Mouse (Mus musculus) spleen, adult 12 weeks (tissue): ENCODE measurements around the gene Ptpre.
"Not testable (repeated sequence)": the region's sequence is repeated elsewhere in the genome, so short reads cannot be mapped to it uniquely, and the experiment has no call there.

ENCODE experiments used
- DNase-seq: peaks from one replicate; pipeline ENCODE4 v3.0.0; 2022; ENCODE audit warnings: low spot score

Gene Ptpre

DNA sequence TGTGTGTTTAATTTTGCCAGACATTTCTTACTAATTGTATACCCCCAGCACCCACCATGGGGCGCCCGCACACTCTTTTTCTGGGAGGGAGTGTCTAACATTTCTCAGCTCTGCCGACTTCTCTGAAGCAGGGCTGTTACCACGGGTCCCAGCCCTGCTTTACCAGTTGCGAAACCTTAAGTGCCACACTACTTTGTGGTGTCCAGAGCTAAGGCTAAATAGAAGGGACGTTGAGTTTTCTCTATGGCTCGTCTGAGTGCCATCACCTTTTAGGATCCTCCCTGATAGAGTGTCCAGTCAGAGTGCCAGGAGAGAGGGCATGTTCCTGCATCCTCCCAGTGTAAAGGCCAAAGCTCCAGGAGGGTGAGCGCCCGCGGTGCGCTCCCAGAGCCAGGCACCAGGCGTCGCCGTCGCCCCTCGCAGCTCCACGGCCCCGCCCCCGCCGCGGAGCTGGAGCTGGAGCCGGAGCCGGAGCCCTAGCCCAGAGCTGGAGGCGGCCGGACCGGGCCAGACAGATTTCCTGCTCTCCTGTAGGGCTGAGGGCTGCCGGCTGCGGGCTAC, at the start of gene Ptpre:
Gene Ptpre, plus strand, starts transcription at position 141 of the 561 bp plus-strand sequence.
- DNase-seq, result peak; percentile 54

DNA sequence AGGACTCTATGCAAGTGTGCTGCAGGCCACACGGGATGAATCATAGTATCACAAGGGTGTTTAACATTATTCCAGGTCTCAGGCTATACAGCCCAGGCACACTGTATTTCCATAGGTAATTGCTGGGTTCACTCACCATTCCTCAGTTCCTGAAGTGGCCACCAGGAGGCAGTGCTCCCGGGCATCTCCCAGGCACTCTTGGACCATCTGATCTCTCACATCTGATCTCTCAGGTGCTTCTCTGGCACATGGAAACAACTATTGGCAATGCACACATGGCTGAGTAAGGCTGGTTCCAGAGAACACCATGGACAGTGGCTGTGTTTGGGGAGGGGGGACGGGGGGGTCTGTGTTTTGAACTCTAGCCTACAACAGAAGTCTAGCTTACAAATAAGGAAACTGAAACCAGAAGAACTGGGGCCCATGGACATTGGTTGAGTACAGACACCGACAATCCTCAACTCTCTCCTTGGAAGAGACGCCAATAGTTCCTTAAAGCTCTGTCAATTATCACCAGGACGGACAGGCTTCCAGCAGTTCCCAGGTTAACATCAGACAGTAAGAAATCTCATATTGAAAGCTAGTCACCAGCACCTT, 49.0 kb upstream of the Ptpre start:
- no peak for DNase-seq

DNA sequence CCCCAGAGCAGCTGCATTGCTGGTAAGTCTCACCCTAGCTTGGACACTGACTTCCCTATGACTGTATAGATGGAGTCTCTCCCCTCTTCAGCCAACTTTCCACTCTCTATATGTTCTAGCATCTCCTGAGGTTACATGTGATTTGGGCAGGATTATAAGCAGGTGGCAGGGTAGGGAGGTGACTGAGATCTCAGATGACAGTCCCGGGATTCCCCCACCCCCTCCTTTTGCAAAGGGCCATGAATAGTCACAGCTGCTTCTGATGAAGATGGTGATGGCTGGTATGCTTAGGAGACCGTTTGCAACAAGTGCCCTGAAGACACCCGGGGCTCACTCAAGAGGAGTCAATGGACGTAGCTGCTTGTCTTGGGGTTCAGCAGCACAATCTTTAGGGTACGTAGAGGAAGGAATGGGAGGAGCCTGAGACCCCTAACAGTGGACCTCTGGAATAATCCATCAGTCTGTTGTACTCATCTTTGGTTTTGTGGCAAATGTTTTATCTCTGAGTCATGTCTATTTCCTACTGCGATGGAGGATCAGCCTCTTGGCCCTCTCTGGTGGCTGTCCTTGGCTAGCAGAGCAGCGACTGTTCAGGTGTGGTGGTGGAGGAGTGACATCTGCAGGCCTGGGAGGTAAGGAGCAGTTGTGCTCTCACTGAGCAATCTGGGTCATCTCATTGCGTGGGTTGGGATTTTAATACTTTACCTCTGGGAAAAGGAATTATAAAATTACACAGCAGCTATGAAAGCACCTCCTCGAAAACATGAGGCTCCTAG, 47.4 kb upstream of the Ptpre start:
- no peak for DNase-seq

DNA sequence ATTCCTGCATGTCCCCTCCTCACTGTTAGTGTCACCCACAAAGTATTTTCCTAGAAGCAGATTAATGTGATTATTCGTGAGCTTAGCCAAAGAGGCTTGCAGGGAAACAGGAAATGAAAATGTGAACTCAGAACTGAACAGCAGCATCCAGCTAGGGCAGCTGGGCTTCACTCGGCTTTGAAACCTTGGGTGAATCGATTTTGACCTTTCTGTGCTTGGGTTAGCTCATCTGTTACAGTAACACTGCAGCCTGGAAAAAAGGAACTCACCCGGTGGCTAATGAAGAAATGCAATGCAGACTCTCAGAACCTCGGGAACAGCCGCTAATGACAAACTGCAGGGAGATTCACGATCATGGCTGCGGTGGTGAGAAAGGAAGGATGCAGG, 46.8 kb upstream of the Ptpre start:
- no peak for DNase-seq

DNA sequence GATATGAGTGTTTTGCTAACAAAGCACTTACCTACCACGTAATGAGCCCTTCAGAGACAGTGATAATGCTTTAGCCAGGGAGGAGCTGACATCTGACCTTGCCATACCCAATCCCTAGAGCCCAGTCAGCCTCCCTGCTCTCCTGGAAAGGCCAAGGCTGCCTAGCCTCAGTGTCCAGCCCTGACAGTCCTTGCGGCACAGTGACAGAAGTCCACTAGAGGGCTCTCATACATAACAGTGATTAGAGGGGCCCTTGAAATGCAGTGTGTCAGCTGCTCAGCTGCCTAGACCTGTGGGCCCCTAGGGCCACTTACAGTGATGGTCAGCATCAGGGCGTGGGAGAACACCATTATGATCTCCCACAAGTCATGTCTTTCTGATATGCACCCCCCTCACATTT, 42.0 kb upstream of the Ptpre start:
- DNase-seq, result no peak

DNA sequence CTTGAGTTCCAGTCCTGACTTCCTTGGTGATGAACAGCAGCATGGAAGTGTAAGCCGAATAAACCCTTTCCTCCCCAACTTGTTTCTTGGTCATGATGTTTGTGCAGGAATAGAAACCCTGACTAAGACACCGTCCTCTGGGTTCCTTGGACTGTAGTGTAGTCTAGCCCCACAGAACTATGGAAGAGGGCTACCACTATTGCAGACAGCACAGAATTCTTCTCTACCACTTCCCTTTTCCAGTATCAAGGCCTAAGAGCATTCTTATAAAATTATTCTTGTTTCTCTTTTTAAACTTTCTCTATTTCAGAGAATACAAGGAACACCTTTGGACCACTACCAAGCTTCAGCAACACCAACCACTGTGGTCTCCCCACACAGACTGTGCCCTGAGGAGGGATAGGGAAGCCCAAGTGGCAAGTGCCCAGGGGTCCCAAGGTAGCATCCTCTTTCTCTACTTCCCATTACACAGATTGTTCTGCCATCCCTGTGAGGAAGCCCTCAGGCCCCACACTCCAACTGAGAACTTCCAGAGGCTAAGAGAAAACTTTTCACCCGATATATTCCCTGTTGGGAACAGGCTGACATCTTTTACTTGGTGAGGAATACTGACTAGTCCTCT, 38.6 kb upstream of the Ptpre start:
- DNase-seq, result no peak

DNA sequence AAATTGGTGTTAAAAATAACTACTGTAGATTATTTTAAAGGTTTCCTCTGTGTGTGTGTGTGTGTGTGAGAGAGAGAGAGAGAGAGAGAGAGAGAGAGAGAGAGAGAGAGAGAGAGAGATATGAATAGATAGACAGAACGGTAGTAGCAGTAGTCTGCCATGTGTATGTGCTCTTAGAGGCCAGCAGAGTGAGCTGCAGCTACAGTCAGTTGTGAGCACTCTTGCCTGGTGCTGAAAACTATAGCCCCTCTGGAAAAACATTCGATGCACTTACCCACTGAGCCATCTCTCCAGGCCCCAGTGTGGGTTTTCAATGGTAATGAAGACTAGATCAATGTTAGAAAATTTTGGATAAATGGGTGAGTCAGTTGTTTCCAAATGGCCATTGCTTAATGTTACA, 37.9 kb upstream of the Ptpre start:
- no peak for DNase-seq

DNA sequence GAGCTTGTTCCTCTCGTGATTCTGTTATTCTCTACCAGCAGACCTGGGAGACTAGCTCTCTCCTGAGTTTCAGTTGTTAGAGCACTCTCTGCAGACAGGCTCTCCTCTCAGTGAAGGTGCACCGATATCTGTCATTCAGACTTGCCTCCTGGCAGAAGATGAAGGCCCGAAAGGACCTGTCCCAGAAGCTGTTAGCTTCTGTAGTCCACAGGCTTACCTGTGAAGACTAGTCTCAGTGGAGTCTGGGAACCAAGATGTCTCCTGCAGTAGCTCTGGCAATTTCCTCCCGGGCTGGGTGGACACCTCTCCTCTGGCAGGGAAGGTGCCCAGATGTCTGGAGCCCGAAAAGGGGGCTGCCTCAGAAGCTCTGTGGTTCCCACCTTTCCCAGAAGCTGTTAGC, 30.8 kb upstream of the Ptpre start:
- not testable (repeated sequence) for DNase-seq

DNA sequence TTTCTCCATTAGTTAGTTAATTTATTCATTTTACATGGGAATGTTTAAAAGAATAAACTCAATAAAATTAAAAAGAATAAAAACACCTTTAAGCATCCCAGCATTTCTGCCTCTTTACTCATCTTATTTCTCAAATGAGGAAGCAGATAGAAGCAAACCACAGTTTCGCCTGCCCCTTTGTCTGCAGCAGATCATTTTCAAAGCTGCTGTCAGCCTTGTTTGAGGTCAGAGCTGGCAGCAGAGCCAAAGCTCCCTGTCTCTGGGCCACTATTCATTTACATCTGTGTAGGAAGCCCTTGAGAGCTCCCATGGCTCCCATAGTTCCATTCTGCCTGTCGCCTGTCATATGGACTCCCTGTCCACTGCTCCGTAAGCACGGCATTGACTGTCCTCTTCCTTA, 28.7 kb upstream of the Ptpre start:
- DNase-seq, result no peak

DNA sequence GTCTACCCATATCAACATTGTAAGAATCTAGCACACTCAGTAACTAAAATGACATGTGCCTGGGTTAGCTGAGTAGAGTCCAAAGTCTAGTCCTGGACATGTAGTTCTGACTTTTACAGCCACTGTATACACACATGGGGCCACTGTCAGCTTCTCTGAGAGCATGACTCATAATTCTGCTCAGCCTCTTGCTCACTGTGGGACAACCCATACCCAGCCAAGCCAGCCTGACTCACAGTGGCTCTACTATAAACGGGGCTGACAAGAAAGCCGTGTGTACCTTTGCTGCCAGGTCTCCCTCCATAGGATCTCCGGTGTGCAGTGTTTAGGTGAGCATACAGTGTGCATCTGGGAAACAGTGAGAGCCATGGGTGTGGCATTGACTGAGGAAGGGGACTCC, 28.0 kb upstream of the Ptpre start:
- DNase-seq, result no peak

DNA sequence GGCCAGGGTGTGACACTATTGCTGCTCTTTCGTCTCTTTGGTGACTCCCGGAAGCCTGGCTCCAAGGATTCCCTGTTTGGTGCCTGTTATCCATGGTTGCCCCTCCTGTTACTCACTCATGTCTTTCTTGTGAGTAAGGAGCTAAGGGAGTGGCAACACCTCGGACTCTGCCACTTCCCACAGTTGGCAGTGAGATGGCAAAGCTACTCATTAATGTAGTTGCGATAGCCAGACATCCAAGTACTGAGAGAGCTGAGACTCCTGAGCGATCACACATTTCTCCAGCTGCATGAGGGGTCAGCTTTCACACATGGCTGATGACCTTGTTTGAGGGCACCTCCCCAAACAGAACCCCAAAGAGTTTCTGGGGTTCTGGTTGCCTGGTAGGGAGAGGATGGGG, 26.9 kb upstream of the Ptpre start:
- no peak for DNase-seq

DNA sequence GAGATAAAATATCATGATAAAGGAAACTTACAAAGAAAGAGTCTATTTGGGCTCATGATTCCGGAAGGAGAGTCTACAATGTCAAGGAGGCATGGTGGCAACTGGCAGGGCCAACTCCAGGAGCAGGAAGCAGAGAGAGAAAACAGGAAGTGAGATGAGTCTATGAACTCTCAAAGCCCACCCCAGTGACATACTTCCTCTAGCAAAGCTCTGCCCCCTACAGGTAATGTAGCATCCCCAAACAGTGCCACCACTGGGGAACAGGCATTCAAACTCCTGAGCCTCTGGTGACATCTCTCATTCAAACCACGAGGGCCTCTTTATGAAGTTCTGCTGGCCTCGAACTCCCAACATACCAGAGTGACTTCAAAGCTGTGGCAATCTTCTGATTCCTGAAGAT, 25.6 kb upstream of the Ptpre start:
- DNase-seq, result no peak

DNA sequence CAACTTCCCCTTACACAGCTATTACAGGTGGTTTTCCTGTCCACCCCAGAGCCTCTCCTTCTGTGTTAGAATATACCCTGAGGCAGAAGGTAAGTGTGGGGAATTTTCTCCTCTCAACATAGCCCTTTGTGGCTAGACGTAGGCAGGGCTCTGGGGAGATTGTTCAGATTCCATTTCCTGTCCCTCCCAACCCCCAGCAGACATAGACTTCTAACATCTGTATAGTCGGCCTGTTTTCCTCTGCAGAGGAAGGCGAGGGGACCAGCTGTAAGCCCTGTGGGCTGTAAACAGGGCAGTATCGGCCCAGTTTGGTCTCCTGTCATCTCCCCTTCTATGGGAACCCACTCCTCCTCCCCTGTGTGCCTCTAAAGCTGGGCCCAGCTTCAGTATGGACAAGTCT, 20.1 kb upstream of the Ptpre start:
- no peak for DNase-seq

DNA sequence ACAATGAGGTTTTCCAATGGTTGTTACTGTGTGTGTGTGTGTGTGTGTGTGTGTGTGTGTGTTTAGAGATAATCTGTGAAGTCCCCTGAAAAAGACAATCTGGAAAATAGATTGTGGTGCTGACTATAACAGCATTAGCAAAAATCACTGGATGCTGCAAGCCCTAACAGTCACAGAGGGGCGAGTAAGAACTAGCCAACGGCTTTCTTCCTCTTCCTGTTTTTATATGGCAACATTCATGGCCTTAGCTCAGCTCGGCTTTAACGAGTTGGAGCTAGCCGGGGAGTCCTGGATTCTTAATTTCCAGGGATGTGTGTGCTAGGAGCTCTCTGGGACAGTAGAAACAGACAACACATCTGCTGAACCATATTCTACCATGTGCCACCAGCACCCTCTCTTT, 17.0 kb upstream of the Ptpre start:
- no peak for DNase-seq

DNA sequence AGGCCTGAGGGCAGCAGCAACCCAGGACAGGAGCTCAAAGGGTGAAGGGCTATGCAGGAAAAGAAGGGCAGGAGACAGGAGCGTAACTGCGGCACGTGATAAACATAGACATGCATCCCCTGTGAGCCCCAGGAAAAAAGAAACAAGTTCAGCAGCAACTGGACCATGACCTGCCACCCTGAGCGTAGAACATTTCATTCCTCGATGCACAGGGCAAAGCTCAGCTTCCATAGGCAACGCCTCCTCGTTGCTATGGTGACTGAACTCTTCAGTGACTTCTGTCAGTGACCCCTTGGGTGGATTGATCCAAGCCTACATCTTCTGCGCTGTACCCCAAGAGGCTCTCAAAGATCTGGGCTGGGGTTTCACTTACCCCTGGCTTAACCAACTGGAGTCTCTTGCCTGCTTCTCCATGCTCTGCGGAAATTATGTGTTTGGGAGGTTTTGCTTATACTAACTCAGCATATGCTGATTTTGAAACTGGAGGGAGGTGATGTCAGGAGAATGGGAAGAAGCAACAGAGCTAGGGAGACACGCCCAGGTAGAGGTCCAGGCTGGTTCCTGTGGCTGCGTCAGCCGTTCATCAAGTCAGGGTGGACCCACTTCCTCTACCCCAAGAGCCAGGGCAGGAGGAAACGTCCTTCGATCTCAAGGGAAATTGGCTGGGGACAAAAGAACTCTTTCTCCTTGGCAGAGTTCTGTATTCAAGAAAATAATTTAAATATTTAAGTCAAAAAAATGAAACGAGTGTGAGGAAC, 15.3 kb upstream of the Ptpre start:
- no peak for DNase-seq

DNA sequence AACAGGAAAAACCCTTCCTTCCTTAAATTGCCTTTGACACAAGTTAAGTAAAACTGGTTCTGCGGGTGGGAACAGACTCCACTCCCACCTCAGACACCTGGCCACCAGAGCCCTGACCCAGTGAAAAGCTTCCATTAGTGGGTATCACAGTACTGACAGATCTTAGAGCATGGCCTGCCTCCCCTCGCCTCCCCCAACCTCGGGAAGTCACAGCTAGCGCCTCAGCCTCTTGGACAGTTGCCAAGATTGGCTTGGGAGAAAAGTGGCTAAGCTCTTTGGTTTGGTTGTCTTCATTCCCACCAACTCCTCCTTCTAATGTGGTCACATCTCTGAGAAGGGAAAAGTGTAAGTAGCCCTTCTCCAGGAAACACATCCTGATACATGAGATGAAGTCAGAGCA, 13.3 kb upstream of the Ptpre start:
- no peak for DNase-seq

DNA sequence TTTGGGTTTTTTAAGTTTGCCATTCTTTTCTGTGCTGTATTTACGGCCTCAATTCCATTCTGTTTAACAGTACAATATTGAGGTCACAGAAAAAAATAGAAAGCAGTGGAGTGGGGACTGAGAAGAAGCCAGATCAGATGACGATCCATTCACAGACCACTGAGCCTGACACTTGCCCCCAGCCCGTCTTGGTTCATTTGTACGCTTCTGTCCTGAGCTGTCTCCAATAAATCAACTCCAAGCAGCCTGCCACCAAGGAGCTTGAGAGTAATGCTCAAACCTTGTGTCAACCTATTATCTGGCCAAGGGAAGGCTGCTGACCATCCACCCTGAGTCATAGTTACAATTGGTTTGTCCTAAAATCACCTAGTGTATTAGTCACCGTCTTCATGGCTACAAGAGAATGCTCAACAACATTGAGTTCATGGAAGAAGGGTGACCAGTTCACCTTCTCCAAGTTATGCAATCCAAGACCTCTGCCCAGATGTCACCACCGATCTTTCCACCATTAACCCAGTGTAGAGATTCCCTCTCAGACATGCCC, 12.8 kb upstream of the Ptpre start:
- no peak for DNase-seq

DNA sequence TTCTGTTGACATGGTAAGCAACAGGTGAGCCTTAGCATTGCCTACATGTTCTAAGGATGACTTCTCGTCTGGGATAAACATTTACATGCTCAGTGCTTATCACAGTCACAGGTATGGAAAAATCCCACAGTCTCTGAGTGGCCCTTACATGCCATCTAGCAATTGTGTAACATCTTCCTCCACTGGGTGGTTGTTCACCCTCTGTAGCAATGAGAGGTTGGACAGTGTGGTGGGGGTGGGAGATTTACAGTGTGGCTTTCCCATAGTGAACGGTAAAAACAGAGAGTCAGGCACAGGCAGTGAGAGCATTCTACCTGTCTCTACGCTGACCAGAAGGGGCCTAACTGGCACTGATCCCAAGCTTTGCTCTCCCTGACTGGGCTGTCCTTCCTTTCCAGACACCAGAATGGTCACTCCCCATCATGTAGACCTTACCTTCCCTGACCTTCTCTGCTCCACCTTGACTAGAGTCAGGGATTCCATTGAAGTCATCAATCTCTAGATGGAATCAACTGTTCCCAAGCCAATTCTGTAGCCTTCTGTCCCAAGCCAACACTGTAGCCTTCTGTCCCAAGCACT, 10.6 kb upstream of the Ptpre start:
- no peak for DNase-seq

DNA sequence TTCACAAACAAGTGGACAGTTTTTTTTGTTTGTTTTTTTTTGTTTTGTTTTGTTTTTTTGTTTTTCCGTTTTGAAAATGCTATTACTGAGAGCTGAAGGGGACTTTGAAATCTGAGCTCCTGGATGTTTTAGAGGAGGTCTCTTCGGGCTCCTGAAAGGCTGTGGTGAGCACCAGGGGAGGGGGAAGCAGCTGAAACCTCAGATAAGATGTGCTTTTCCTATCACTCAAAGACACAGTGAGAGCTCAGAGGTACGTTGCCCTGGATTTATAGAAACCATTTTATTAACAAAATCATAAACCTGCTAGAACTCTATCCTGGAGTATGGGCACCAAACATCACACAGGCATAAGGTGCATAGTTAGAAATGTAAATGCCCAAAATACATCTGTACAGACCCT, 10.1 kb upstream of the Ptpre start:
- DNase-seq, result no peak

DNA sequence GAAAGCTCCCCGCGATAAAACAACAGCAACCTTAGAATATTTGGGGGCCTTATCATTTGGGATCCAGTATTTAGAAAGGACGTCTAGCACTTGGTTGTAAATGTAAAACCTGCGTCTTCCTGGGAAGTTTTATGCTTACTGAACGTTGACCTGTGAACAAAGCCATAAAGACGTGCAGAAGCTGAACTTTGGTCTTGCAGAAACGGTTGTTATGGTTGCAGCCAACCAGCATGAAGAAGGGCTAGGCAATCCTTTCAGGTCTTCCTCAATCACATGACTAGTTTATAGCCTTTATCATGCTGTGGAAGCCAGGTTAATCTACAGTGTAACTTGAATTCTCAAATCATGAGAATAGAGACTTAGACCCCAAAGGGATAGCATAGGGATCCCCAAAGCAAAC, 8.8 kb upstream of the Ptpre start, which contains the start of gene Clrn3:
Gene Clrn3, minus strand, starts transcription at position 140 of the 400 bp plus-strand sequence.
- DNase-seq, result no peak

DNA sequence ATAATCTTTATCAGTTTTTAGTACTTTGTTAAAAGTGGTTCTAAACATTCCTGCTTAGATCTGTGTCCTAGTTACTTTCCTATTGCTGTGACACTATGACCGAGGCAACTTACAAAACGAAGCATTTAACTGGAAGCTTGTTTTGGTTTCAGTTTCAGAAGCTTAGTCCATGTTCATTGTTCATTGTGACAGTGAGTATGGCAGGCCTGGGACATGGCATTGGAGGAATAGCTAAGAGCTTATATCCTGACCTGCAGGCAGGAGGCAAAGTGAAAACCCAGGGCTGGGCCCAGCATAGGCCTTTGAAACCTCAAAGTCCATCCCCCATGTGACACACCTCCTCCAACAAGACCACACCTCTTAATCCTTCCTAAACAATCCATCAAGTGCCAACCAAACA, 8.2 kb upstream of the Ptpre start:
- DNase-seq, result no peak
